Mouse (Mus musculus): ENCODE results near the gene Olfr1341. TPM values are rescaled to one million over a fixed set of nuclear protein-coding genes. Genes with fewer than 3 reads are reported as not detected.
A peak's percentile ranks its signal among the peaks of the same experiment; 100 is the strongest.

Olfr1341 gene
- polyA plus RNA-seq (2012; rRNA removed): not detected in 2 replicates

GRCm38 (mm10) chr4:118703223-118703622 is at the start of gene Olfr1341:
Olfr1341 (plus strand) TSS chr4:118703523.
- no peak for DNase-seq (ENCODE audit: low read depth)
- TF ChIP-seq CTCF (IDR thresholded peaks at IDR 0.05; ENCODE audit: borderline replicate concordance, extremely low read depth, insufficient read depth, insufficient read length) (no peak), POLR2A (IDR thresholded peaks at IDR 0.05; ENCODE audit: borderline replicate concordance, extremely low read depth, insufficient read depth, insufficient read length, poor library complexity, severe bottlenecking) (no peak)

- no peak for DNase-seq (ENCODE audit: low read depth)
- TF ChIP-seq POLR2A (IDR thresholded peaks at IDR 0.05; ENCODE audit: borderline replicate concordance, extremely low read depth, insufficient read depth, insufficient read length, poor library complexity, severe bottlenecking) (no peak), CTCF (IDR thresholded peaks at IDR 0.05; ENCODE audit: borderline replicate concordance, extremely low read depth, insufficient read depth, insufficient read length) (no peak)
Observed at GRCm38 (mm10) chr4:118658652-118659051, 44.7 kb upstream of the Olfr1341 start, which contains the start of gene Olfr62. Olfr62 (plus strand) TSS chr4:118658952.

- no peak for DNase-seq (ENCODE audit: low read depth)
- no peak for TF ChIP-seq CTCF (IDR thresholded peaks at IDR 0.05; ENCODE audit: borderline replicate concordance, extremely low read depth, insufficient read depth, insufficient read length)
- no peak for TF ChIP-seq POLR2A (IDR thresholded peaks at IDR 0.05; ENCODE audit: borderline replicate concordance, extremely low read depth, insufficient read depth, insufficient read length, poor library complexity, severe bottlenecking)
Observed at GRCm38 (mm10) chr4:118687086-118687485, 16.2 kb upstream of the Olfr1341 start.

- TF ChIP-seq CTCF (IDR thresholded peaks at IDR 0.05; ENCODE audit: borderline replicate concordance, extremely low read depth, insufficient read depth, insufficient read length): no peak
- TF ChIP-seq POLR2A (IDR thresholded peaks at IDR 0.05; ENCODE audit: borderline replicate concordance, extremely low read depth, insufficient read depth, insufficient read length, poor library complexity, severe bottlenecking): no peak
- no peak for DNase-seq (ENCODE audit: low read depth)
Observed at GRCm38 (mm10) chr4:118692412-118692973, 10.8 kb upstream of the Olfr1341 start, which contains the start of gene Olfr1342. Olfr1342 (minus strand) TSS chr4:118692756.

GRCm38 (mm10) chr4:118693812-118694211 is 9.5 kb upstream of the Olfr1341 start:
- TF ChIP-seq POLR2A (IDR thresholded peaks at IDR 0.05; ENCODE audit: borderline replicate concordance, extremely low read depth, insufficient read depth, insufficient read length, poor library complexity, severe bottlenecking) (no peak), CTCF (IDR thresholded peaks at IDR 0.05; ENCODE audit: borderline replicate concordance, extremely low read depth, insufficient read depth, insufficient read length) (no peak)
- DNase-seq (ENCODE audit: low read depth): peak; percentile 27

- DNase-seq (ENCODE audit: low read depth): no peak
- no peak for TF ChIP-seq CTCF (IDR thresholded peaks at IDR 0.05; ENCODE audit: borderline replicate concordance, extremely low read depth, insufficient read depth, insufficient read length)
- TF ChIP-seq POLR2A (IDR thresholded peaks at IDR 0.05; ENCODE audit: borderline replicate concordance, extremely low read depth, insufficient read depth, insufficient read length, poor library complexity, severe bottlenecking): no peak
Observed at GRCm38 (mm10) chr4:118708086-118708485, 4.8 kb downstream of the Olfr1341 start.

GRCm38 (mm10) chr4:118711656-118712055 is 8.3 kb downstream of the Olfr1341 start:
- TF ChIP-seq POLR2A (IDR thresholded peaks at IDR 0.05; ENCODE audit: borderline replicate concordance, extremely low read depth, insufficient read depth, insufficient read length, poor library complexity, severe bottlenecking) (no peak), CTCF (IDR thresholded peaks at IDR 0.05; ENCODE audit: borderline replicate concordance, extremely low read depth, insufficient read depth, insufficient read length) (no peak)
- DNase-seq (ENCODE audit: low read depth): no peak

- TF ChIP-seq POLR2A (IDR thresholded peaks at IDR 0.05; ENCODE audit: borderline replicate concordance, extremely low read depth, insufficient read depth, insufficient read length, poor library complexity, severe bottlenecking) (no peak), CTCF (IDR thresholded peaks at IDR 0.05; ENCODE audit: borderline replicate concordance, extremely low read depth, insufficient read depth, insufficient read length) (no peak)
- no peak for DNase-seq (ENCODE audit: low read depth)
Observed at GRCm38 (mm10) chr4:118719838-118720237, 16.5 kb downstream of the Olfr1341 start, which contains the start of gene Olfr1340. Olfr1340 (plus strand) TSS chr4:118720138.

- no peak for TF ChIP-seq CTCF (IDR thresholded peaks at IDR 0.05; ENCODE audit: borderline replicate concordance, extremely low read depth, insufficient read depth, insufficient read length)
- no peak for TF ChIP-seq POLR2A (IDR thresholded peaks at IDR 0.05; ENCODE audit: borderline replicate concordance, extremely low read depth, insufficient read depth, insufficient read length, poor library complexity, severe bottlenecking)
- DNase-seq (ENCODE audit: low read depth): no peak
Observed at GRCm38 (mm10) chr4:118721742-118722483, 18.6 kb downstream of the Olfr1341 start.

- no peak for TF ChIP-seq POLR2A (IDR thresholded peaks at IDR 0.05; ENCODE audit: borderline replicate concordance, extremely low read depth, insufficient read depth, insufficient read length, poor library complexity, severe bottlenecking)
- no peak for TF ChIP-seq CTCF (IDR thresholded peaks at IDR 0.05; ENCODE audit: borderline replicate concordance, extremely low read depth, insufficient read depth, insufficient read length)
- DNase-seq (ENCODE audit: low read depth): no peak
Observed at GRCm38 (mm10) chr4:118731875-118732274, 28.6 kb downstream of the Olfr1341 start, which contains the start of gene Olfr1339. Olfr1339 (plus strand) TSS chr4:118732175.

- no peak for DNase-seq (ENCODE audit: low read depth)
- no peak for TF ChIP-seq CTCF (IDR thresholded peaks at IDR 0.05; ENCODE audit: borderline replicate concordance, extremely low read depth, insufficient read depth, insufficient read length)
- TF ChIP-seq POLR2A (IDR thresholded peaks at IDR 0.05; ENCODE audit: borderline replicate concordance, extremely low read depth, insufficient read depth, insufficient read length, poor library complexity, severe bottlenecking): no peak
Observed at GRCm38 (mm10) chr4:118739574-118739973, 36.3 kb downstream of the Olfr1341 start.
